ENCODE assay signal across 8 mouse cellular contexts in the genomic region with DNA sequence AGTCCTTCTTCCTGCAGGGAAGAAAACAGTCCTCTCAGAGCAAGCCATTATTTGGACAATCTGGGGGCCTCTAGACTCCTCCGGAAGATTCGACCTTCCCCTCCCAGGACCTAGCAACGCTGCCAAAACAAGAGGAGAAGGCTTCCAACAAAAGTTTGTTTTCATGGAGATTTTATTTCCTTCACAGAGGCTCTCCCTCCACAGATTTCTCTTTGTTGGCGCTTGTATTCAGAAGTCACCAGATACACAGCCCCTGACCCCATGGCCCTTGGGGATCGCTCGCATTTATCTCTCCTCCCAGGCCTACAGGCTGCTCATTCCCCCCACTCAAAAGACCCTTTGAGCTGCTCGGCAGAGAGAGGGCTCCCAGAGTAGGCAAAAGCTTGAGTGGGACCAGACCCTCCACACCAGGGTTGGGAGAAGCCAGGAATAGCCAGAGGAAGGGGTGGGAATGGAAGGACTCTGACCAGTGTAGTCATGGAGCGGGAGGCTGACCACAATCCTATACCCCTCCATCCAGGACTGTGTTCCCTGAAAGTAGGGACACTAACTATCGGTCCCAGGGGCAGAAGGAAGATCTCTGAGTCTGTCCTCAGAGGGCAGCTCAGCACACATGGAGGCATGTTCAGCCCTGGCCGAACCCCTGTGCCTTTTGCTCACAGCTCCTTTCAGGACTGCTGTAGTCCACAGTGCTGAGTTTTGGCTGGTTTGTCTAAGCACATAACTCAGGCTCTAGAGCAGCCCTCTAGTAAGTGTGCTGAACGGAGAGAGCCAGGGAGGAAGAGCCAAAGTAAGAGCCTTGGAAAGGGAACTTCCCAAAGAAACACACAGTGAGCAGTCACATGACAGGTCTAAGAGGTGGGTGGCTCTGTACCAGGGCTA. TPM values are rescaled to one million over a fixed set of nuclear protein-coding genes. Genes with fewer than 3 reads are reported as not detected.
DNase-seq lines count a peak whose midpoint lies in the region; ATAC-seq and TF ChIP-seq lines count a peak whose summit lies in the region.

No protein-coding gene starts in this region.

- peak; percentile 65 for ATAC-seq in lung, embryonic 14.5 days (ENCODE audit: insufficient read depth)
- ATAC-seq in embryonic facial prominence, embryonic 15.5 days (ENCODE audit: insufficient number of reproducible peaks, low FRiP score, low TSS enrichment, low read depth): 0 out of 2 replicates have a peak, but pooled peaks have one; percentile 27
- peak; percentile 40; the same call in 1 of the 2 replicates for ATAC-seq in hindbrain, postnatal 0 days
- peak; percentile 68 for ATAC-seq in stomach, embryonic 15.5 days (ENCODE audit: insufficient read depth, low FRiP score, low read depth)
- ATAC-seq in megakaryocyte-erythroid progenitor cell, adult 5-6 weeks (replicated peaks; ENCODE audit: low FRiP score, low TSS enrichment, poor library complexity, severe bottlenecking): no peak

- no peaks in the 10 kb centered on the region for H3K27me3 ChIP-seq in lung, embryonic 14.5 days (ENCODE audit: insufficient read depth, low read length)
- no peaks in the 10 kb centered on the region for H3K27me3 ChIP-seq in embryonic facial prominence, embryonic 15.5 days
- H3K27me3 ChIP-seq in hindbrain, postnatal 0 days (ENCODE audit: insufficient read depth, low read length): no peaks in the 10 kb centered on the region
- no peaks in the 10 kb centered on the region for H3K27me3 ChIP-seq in stomach, embryonic 15.5 days (replicated peaks)

- peak overlapping the region; percentile 61; the same call in 1 of the 2 replicates for H3K27ac ChIP-seq in lung, embryonic 14.5 days (ENCODE audit: low read depth)
- peak overlapping the region; percentile 55 for H3K27ac ChIP-seq in embryonic facial prominence, embryonic 15.5 days (replicated peaks)
- H3K27ac ChIP-seq in hindbrain, postnatal 0 days: peak overlapping the region; percentile 57; the same call in 1 of the 2 replicates
- peak overlapping the region; percentile 75 for H3K27ac ChIP-seq in stomach, embryonic 15.5 days

- no peaks in the 10 kb centered on the region for H3K9me3 ChIP-seq in lung, embryonic 14.5 days (ENCODE audit: low read depth, low read length)
- no peaks in the 10 kb centered on the region for H3K9me3 ChIP-seq in embryonic facial prominence, embryonic 15.5 days (replicated peaks)
- no peaks in the 10 kb centered on the region for H3K9me3 ChIP-seq in hindbrain, postnatal 0 days (ENCODE audit: low read length)
- H3K9me3 ChIP-seq in stomach, embryonic 15.5 days: no peaks in the 10 kb centered on the region

- WGBS in lung, embryonic 14.5 days: 43% methylated on average over 11 of the region's 11 CpGs
- 47% methylated on average over 11 of the region's 11 CpGs for WGBS in embryonic facial prominence, embryonic 15.5 days
- WGBS in hindbrain, postnatal 0 days: 34% methylated on average over 11 of the region's 11 CpGs
- 38% methylated on average over 11 of the region's 11 CpGs for WGBS in stomach, embryonic 15.5 days

- no peak overlapping the region for H3K4me3 ChIP-seq in lung, embryonic 14.5 days (ENCODE audit: low read depth, low read length)
- no peak overlapping the region for H3K4me3 ChIP-seq in embryonic facial prominence, embryonic 15.5 days (replicated peaks)
- no peak overlapping the region for H3K4me3 ChIP-seq in hindbrain, postnatal 0 days (ENCODE audit: low read length)
- no peak overlapping the region for H3K4me3 ChIP-seq in stomach, embryonic 15.5 days (replicated peaks)

- no peak overlapping the region for H3K9ac ChIP-seq in lung, embryonic 14.5 days
- no peak overlapping the region for H3K9ac ChIP-seq in embryonic facial prominence, embryonic 15.5 days
- no peak overlapping the region for H3K9ac ChIP-seq in hindbrain, postnatal 0 days (replicated peaks; ENCODE audit: low read length)
- no peak overlapping the region for H3K9ac ChIP-seq in stomach, embryonic 15.5 days

- no peaks in the 10 kb centered on the region for H3K36me3 ChIP-seq in lung, embryonic 14.5 days (ENCODE audit: insufficient read depth)
- H3K36me3 ChIP-seq in embryonic facial prominence, embryonic 15.5 days: no peaks in the 10 kb centered on the region
- no peaks in the 10 kb centered on the region for H3K36me3 ChIP-seq in hindbrain, postnatal 0 days (ENCODE audit: insufficient read depth, low read length)
- no peaks in the 10 kb centered on the region for H3K36me3 ChIP-seq in stomach, embryonic 15.5 days

- peaks cover 14% of the 10 kb centered on the region for H3K4me1 ChIP-seq in lung, embryonic 14.5 days (ENCODE audit: insufficient read depth)
- H3K4me1 ChIP-seq in embryonic facial prominence, embryonic 15.5 days: peaks cover 8% of the 10 kb centered on the region
- H3K4me1 ChIP-seq in hindbrain, postnatal 0 days (ENCODE audit: insufficient read depth, low read length): peaks cover 12% of the 10 kb centered on the region; the same call in 1 of the 2 replicates
- peaks cover 15% of the 10 kb centered on the region; the same call in 1 of the 2 replicates for H3K4me1 ChIP-seq in stomach, embryonic 15.5 days

- H3K4me2 ChIP-seq in lung, embryonic 14.5 days: no peak overlapping the region
- no peak overlapping the region for H3K4me2 ChIP-seq in embryonic facial prominence, embryonic 15.5 days (replicated peaks)
- no peak overlapping the region for H3K4me2 ChIP-seq in hindbrain, postnatal 0 days (ENCODE audit: low read depth, low read length)
- no peak overlapping the region for H3K4me2 ChIP-seq in stomach, embryonic 15.5 days

- peak; percentile 54 for DNase-seq in lung, embryonic 14.5 days
- no peak for DNase-seq in lung, postnatal 14 days
- peak; percentile 27 for DNase-seq in hindbrain, postnatal 0 days (ENCODE audit: low spot score)
- DNase-seq in frontal cortex, postnatal 10 days (ENCODE audit: low spot score in 2 of 2): no peak
- no peak for DNase-seq in right cerebral cortex, postnatal 4 days

- no peak for TF ChIP-seq CTCF in lung, embryonic 14.5 days (IDR thresholded peaks at IDR 0.05; ENCODE audit: low read depth)
- no peak for TF ChIP-seq CTCF in hindbrain, postnatal 0 days (IDR thresholded peaks at IDR 0.05; ENCODE audit: low read depth)

RNA-seq across cellular contexts. Expression of a gene that starts 45.9 kb away (rescaled TPM):
- polyA plus RNA-seq in lung, embryonic 14.5 days (2014; fragmentation: Nextera tagmentation; extraction: Ambion mirVana): 6.7 and 7.1 TPM in 2 replicates
- polyA plus RNA-seq in embryonic facial prominence, embryonic 15.5 days (2015; fragmentation: Nextera tagmentation; extraction: Ambion mirVana): 14.0 and 14.1 TPM in 2 replicates
- total RNA-seq in hindbrain, postnatal 0 days (2014; rRNA removed): 23.5 and 28.0 TPM in 2 replicates
- polyA plus RNA-seq in hindbrain, postnatal 0 days (2015; fragmentation: Nextera tagmentation; extraction: Ambion mirVana): 20.6 and 22.2 TPM in 2 replicates
- 8.3 and 9.5 TPM in 2 replicates for polyA plus RNA-seq in stomach, embryonic 15.5 days (2015; fragmentation: Nextera tagmentation; extraction: Ambion mirVana)
- not detected in 2 replicates for total RNA-seq in megakaryocyte-erythroid progenitor cell, adult 5-6 weeks (2014; fragmentation: Nextera tagmentation)
- total RNA-seq in megakaryocyte-erythroid progenitor cell, adult 5-6 weeks (2017): not detected in 2 replicates

Comparison
In these comparisons a context has a peak if more than half of its experiments do, and no peak if none do; other contexts are left out.
1. DNase-seq: peak in lung, embryonic 14.5 days (single experiment) and hindbrain, postnatal 0 days (single experiment); none in lung, postnatal 14 days (single experiment), frontal cortex, postnatal 10 days (0 of 2) and right cerebral cortex, postnatal 4 days (single experiment).
2. Peak in every context shown above with its lines, with median percentiles within 50 percentile points of each other: H3K27ac ChIP-seq.